Mouse (Mus musculus) hindbrain, embryonic 12.5 days (tissue): Measurements from ENCODE around the gene Nthl1. TPM values are rescaled to one million over a fixed set of nuclear protein-coding genes. Genes with fewer than 3 reads are reported as not detected.

Experiments used
- ATAC-seq: fragments of 200-750 bp; cut with Nextera tagmentation; 2 replicates; pipeline ENCODE4 v1.8.0; 2017; ENCODE audit warnings: moderate TSS enrichment; ENCODE audit not compliant: low FRiP score
- H3K27ac ChIP-seq: fragments of 300-500 bp; sonication (generic); 2 replicates; pipeline ENCODE4 v1.5.1; 2016; ENCODE audit warnings: mild to moderate bottlenecking
- H3K27me3 ChIP-seq: fragments of 300-500 bp; sonication (generic); 2 replicates; pipeline ENCODE4 v1.6.1; 2016; ENCODE audit warnings: mild to moderate bottlenecking
- H3K36me3 ChIP-seq: fragments of 300-500 bp; sonication (generic); 2 replicates; pipeline ENCODE4 v1.6.1; 2016; ENCODE audit warnings: mild to moderate bottlenecking
- H3K4me1 ChIP-seq: fragments of 300-500 bp; sonication (generic); 2 replicates; pipeline ENCODE4 v1.6.1; 2016
- H3K4me2 ChIP-seq: fragments of 300-500 bp; sonication (generic); replicated peaks from 2 replicates; pipeline ENCODE4 v1.6.1; 2016; ENCODE audit warnings: mild to moderate bottlenecking
- H3K4me3 ChIP-seq: fragments of 300-500 bp; sonication (generic); 2 replicates; pipeline ENCODE4 v1.5.1; 2016; ENCODE audit warnings: mild to moderate bottlenecking
- H3K9ac ChIP-seq: fragments of 300-500 bp; sonication (generic); 2 replicates; pipeline ENCODE4 v1.6.1; 2016; ENCODE audit warnings: mild to moderate bottlenecking, moderate library complexity
- H3K9me3 ChIP-seq: fragments of 300-500 bp; sonication (generic); replicated peaks from 2 replicates; pipeline ENCODE4 v1.6.1; 2016; ENCODE audit warnings: mild to moderate bottlenecking
- WGBS: fragments of 180-500 bp; shearing (Covaris S2); methylation state at CpG from one replicate; pipeline ENCODE4 v1.1.7; 2016; 5-methylcytosine and 5-hydroxymethylcytosine counted together
- polyA plus RNA-seq: library from polyadenylated mRNA; unstranded; fragments of >200 nt; fragmentation: Nextera tagmentation; extraction: Ambion mirVana; gene quantifications from 2 replicates; pipeline ENCODE4 v1.2.1, GENCODE M21; 2016

The Nthl1 gene
- polyA plus RNA-seq, 1 experiment from 2014 or later: 15.7 TPM

- Histone ChIP-seq H3K27ac (no peak overlapping the region), H3K36me3 (peaks cover 99% of the 10 kb centered on the region)
Observed at GRCm38 (mm10) chr17:24597989-24598388, 34.5 kb upstream of the Nthl1 start.

GRCm38 (mm10) chr17:24600502-24600901 is 32.0 kb upstream of the Nthl1 start:
- no peak for ATAC-seq
- 91% methylated on average over 4 of the region's 4 CpGs for WGBS
- Histone ChIP-seq H3K4me1 (no peaks in the 10 kb centered on the region), H3K27me3 (no peaks in the 10 kb centered on the region), H3K36me3 (peaks cover 99% of the 10 kb centered on the region), H3K9me3 (no peaks in the 10 kb centered on the region), H3K4me3 (no peak overlapping the region), H3K9ac (no peak overlapping the region), H3K27ac (no peak overlapping the region), H3K4me2 (no peak overlapping the region)

More at GRCm38 (mm10) chr17:24597989-24598388, 34.5 kb upstream of the Nthl1 start:
- no peak overlapping the region for H3K9ac ChIP-seq
- H3K4me1 ChIP-seq: no peaks in the 10 kb centered on the region
- H3K27me3 ChIP-seq: no peaks in the 10 kb centered on the region
- no peaks in the 10 kb centered on the region for H3K9me3 ChIP-seq
- H3K4me3 ChIP-seq: no peak overlapping the region
- no peak overlapping the region for H3K4me2 ChIP-seq
- ATAC-seq: no peak
- 95% methylated on average over 3 of the region's 3 CpGs for WGBS

- Histone ChIP-seq H3K36me3 (peaks cover 99% of the 10 kb centered on the region), H3K27me3 (no peaks in the 10 kb centered on the region), H3K4me1 (no peaks in the 10 kb centered on the region), H3K4me3 (no peak overlapping the region), H3K27ac (no peak overlapping the region), H3K9me3 (no peaks in the 10 kb centered on the region), H3K9ac (no peak overlapping the region), H3K4me2 (no peak overlapping the region)
- 91% methylated on average over 8 of the region's 8 CpGs for WGBS
- no peak for ATAC-seq
Observed at GRCm38 (mm10) chr17:24603961-24604360, 28.5 kb upstream of the Nthl1 start.

GRCm38 (mm10) chr17:24604557-24604956 is 27.9 kb upstream of the Nthl1 start:
- no peak for ATAC-seq
- H3K4me2 ChIP-seq: no peak overlapping the region
- H3K36me3 ChIP-seq: peaks cover 97% of the 10 kb centered on the region
- no peak overlapping the region for H3K4me3 ChIP-seq
- no peaks in the 10 kb centered on the region for H3K4me1 ChIP-seq
- no peak overlapping the region for H3K27ac ChIP-seq
- WGBS: 92% methylated on average over 3 of the region's 3 CpGs
- H3K9me3 ChIP-seq: no peaks in the 10 kb centered on the region
- H3K9ac ChIP-seq: no peak overlapping the region
- no peaks in the 10 kb centered on the region for H3K27me3 ChIP-seq

- no peak for ATAC-seq
- H3K36me3 ChIP-seq: peaks cover 79% of the 10 kb centered on the region
- H3K4me3 ChIP-seq: no peak overlapping the region
Observed at GRCm38 (mm10) chr17:24608370-24608769, 24.1 kb upstream of the Nthl1 start.

GRCm38 (mm10) chr17:24608874-24609273 is 23.6 kb upstream of the Nthl1 start:
- no peak overlapping the region for H3K4me2 ChIP-seq
- H3K4me1 ChIP-seq: no peaks in the 10 kb centered on the region
- H3K36me3 ChIP-seq: peaks cover 79% of the 10 kb centered on the region
- H3K4me3 ChIP-seq: no peak overlapping the region
- no peaks in the 10 kb centered on the region for H3K27me3 ChIP-seq
- no peak overlapping the region for H3K27ac ChIP-seq
- H3K9ac ChIP-seq: no peak overlapping the region
- no peaks in the 10 kb centered on the region for H3K9me3 ChIP-seq
- WGBS: 96% methylated on average over 8 of the region's 8 CpGs
- ATAC-seq: no peak

More at GRCm38 (mm10) chr17:24608370-24608769, 24.1 kb upstream of the Nthl1 start:
- Histone ChIP-seq H3K27me3 (no peaks in the 10 kb centered on the region), H3K27ac (no peak overlapping the region), H3K4me1 (no peaks in the 10 kb centered on the region), H3K4me2 (no peak overlapping the region), H3K9ac (no peak overlapping the region), H3K9me3 (no peaks in the 10 kb centered on the region)
- WGBS: 93% methylated on average over 4 of the region's 4 CpGs

- H3K9ac ChIP-seq: no peak overlapping the region
- H3K4me3 ChIP-seq: no peak overlapping the region
- 87% methylated on average over 2 of the region's 2 CpGs for WGBS
- H3K4me1 ChIP-seq: no peaks in the 10 kb centered on the region
- no peak overlapping the region for H3K27ac ChIP-seq
- peaks cover 79% of the 10 kb centered on the region for H3K36me3 ChIP-seq
- H3K4me2 ChIP-seq: no peak overlapping the region
- no peak for ATAC-seq
- no peaks in the 10 kb centered on the region for H3K27me3 ChIP-seq
- H3K9me3 ChIP-seq: no peaks in the 10 kb centered on the region
Observed at GRCm38 (mm10) chr17:24610711-24611110, 21.8 kb upstream of the Nthl1 start.

GRCm38 (mm10) chr17:24617561-24618194 is 14.8 kb upstream of the Nthl1 start:
- H3K9ac ChIP-seq: no peak overlapping the region
- H3K27ac ChIP-seq: no peak overlapping the region
- H3K27me3 ChIP-seq: no peaks in the 10 kb centered on the region
- H3K4me3 ChIP-seq: no peak overlapping the region
- H3K4me1 ChIP-seq: no peaks in the 10 kb centered on the region
- H3K36me3 ChIP-seq: peaks cover 92% of the 10 kb centered on the region
- no peak for ATAC-seq
- WGBS: 88% methylated on average over 14 of the region's 14 CpGs
- H3K9me3 ChIP-seq: no peaks in the 10 kb centered on the region
- no peak overlapping the region for H3K4me2 ChIP-seq

GRCm38 (mm10) chr17:24625472-24625871 is 7.0 kb upstream of the Nthl1 start:
- no peaks in the 10 kb centered on the region for H3K27me3 ChIP-seq
- H3K4me1 ChIP-seq: no peaks in the 10 kb centered on the region
- H3K36me3 ChIP-seq: peaks cover 96% of the 10 kb centered on the region
- H3K9me3 ChIP-seq: no peaks in the 10 kb centered on the region
- no peak overlapping the region for H3K27ac ChIP-seq
- no peak overlapping the region for H3K4me3 ChIP-seq
- H3K9ac ChIP-seq: no peak overlapping the region
- ATAC-seq: no peak
- WGBS: 95% methylated on average over 8 of the region's 8 CpGs
- no peak overlapping the region for H3K4me2 ChIP-seq

GRCm38 (mm10) chr17:24628646-24629045 is 3.8 kb upstream of the Nthl1 start:
- Histone ChIP-seq H3K9ac (no peak overlapping the region), H3K4me3 (no peak overlapping the region), H3K27ac (no peak overlapping the region), H3K9me3 (no peaks in the 10 kb centered on the region), H3K4me1 (peaks cover 15% of the 10 kb centered on the region), H3K27me3 (no peaks in the 10 kb centered on the region), H3K4me2 (no peak overlapping the region), H3K36me3 (peaks cover 67% of the 10 kb centered on the region)
- 57% methylated on average over 5 of the region's 5 CpGs for WGBS
- no peak for ATAC-seq

- Histone ChIP-seq H3K36me3 (peaks cover 53% of the 10 kb centered on the region), H3K4me1 (peaks cover 15% of the 10 kb centered on the region), H3K27me3 (no peaks in the 10 kb centered on the region), H3K4me3 (no peak overlapping the region), H3K9ac (no peak overlapping the region), H3K9me3 (no peaks in the 10 kb centered on the region), H3K4me2 (no peak overlapping the region), H3K27ac (no peak overlapping the region)
- no peak for ATAC-seq
- WGBS: 91% methylated on average over 14 of the region's 14 CpGs
Observed at GRCm38 (mm10) chr17:24630072-24630471, 2.4 kb upstream of the Nthl1 start.

- ATAC-seq: peak; percentile 51
- H3K9ac ChIP-seq: peak overlapping the region; percentile 79
- H3K9me3 ChIP-seq: no peaks in the 10 kb centered on the region
- peaks cover 26% of the 10 kb centered on the region for H3K36me3 ChIP-seq
- peaks cover 15% of the 10 kb centered on the region for H3K4me1 ChIP-seq
- H3K4me3 ChIP-seq: peak overlapping the region; percentile 73
- peak overlapping the region; percentile 91 for H3K4me2 ChIP-seq
- H3K27me3 ChIP-seq: no peaks in the 10 kb centered on the region
- peak overlapping the region; percentile 79 for H3K27ac ChIP-seq
- WGBS: 13% methylated on average over 22 of the region's 22 CpGs
Observed at GRCm38 (mm10) chr17:24632813-24633449, 451 bp downstream of the Nthl1 start.

- Histone ChIP-seq H3K4me3 (no peak overlapping the region), H3K36me3 (peaks cover 20% of the 10 kb centered on the region), H3K27me3 (no peaks in the 10 kb centered on the region), H3K9ac (no peak overlapping the region), H3K9me3 (no peaks in the 10 kb centered on the region), H3K27ac (no peak overlapping the region), H3K4me1 (peaks cover 15% of the 10 kb centered on the region), H3K4me2 (no peak overlapping the region)
- 94% methylated on average over 11 of the region's 11 CpGs for WGBS
- no peak for ATAC-seq
Observed at GRCm38 (mm10) chr17:24633831-24634230, 1.4 kb downstream of the Nthl1 start.
